ENCODE assay signal across 13 mouse cellular contexts in the genomic region with DNA sequence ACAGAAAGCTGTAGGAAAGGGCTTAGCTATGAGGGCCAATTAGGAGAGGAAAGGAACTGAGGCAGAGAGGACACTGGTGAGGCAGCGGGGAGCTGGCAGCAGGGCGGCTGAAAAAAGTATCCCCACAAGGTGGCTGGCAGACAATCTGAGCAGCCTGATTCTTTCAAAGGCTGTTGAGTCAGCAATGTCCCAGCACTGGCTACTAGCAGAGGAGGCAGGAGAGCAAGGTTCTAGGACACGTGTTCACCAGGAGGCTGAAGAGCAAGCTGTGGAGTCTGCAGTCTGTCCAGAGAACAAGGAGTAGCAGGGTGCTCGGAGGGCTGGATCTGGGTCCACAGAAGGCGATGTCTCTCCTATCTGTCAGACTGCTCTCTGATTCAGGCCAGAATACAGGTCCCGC. TPM values are rescaled to one million over a fixed set of nuclear protein-coding genes. Genes with fewer than 3 reads are reported as not detected.
DNase-seq lines count a peak whose midpoint lies in the region; ATAC-seq lines count a peak whose summit lies in the region.
"Had no signal": no experiment of that assay in that cellular context is flagged by ENCODE, and none has a peak within 500 bp of the region (broad histone marks: within the 10 kb centered on the region; RNA-seq: fewer than 3 reads in every experiment).

No protein-coding gene starts in this region.

- no peak for ATAC-seq in kidney, embryonic 14.5 days (ENCODE audit: low FRiP score, low TSS enrichment)
- ATAC-seq in forebrain, embryonic 15.5 days (replicated peaks): no peak
- no peak for ATAC-seq in forebrain, embryonic 12.5 days (ENCODE audit: low FRiP score)

- H3K27ac ChIP-seq in kidney, embryonic 14.5 days (ENCODE audit: low read depth, low read length): no peak overlapping the region
- no peak overlapping the region for H3K27ac ChIP-seq in forebrain, embryonic 15.5 days (replicated peaks)
- H3K27ac ChIP-seq in forebrain, embryonic 12.5 days: no peak overlapping the region
- H3K27ac ChIP-seq: embryonic facial prominence, embryonic 12.5 days; neural tube, embryonic 13.5 days had no signal

- intact Hi-C loops in heart, postnatal 14 days (cut with DNase I): no loop called here

- H3K4me1 ChIP-seq in kidney, embryonic 14.5 days (ENCODE audit: control insufficient read depth, insufficient read depth, low read length): 0 out of 2 replicates have a peak, but pooled peaks cover 5% of the 10 kb centered on the region
- H3K4me1 ChIP-seq in forebrain, embryonic 15.5 days: no peaks in the 10 kb centered on the region
- no peaks in the 10 kb centered on the region for H3K4me1 ChIP-seq in forebrain, embryonic 12.5 days
- H3K4me1 ChIP-seq: embryonic facial prominence, embryonic 12.5 days; neural tube, embryonic 13.5 days had no signal

- H3K9me3 ChIP-seq in kidney, embryonic 14.5 days (ENCODE audit: control insufficient read depth, low read length): no peaks in the 10 kb centered on the region
- no peaks in the 10 kb centered on the region for H3K9me3 ChIP-seq in forebrain, embryonic 15.5 days
- H3K9me3 ChIP-seq in forebrain, embryonic 12.5 days: no peaks in the 10 kb centered on the region
- H3K9me3 ChIP-seq: embryonic facial prominence, embryonic 12.5 days; neural tube, embryonic 13.5 days had no signal

- 69% methylated on average over 6 of the region's 6 CpGs for WGBS in kidney, embryonic 14.5 days
- 59% methylated on average over 6 of the region's 6 CpGs for WGBS in forebrain, embryonic 15.5 days
- 49% methylated on average over 6 of the region's 6 CpGs for WGBS in forebrain, embryonic 12.5 days

- no peaks in the 10 kb centered on the region for H3K36me3 ChIP-seq in kidney, embryonic 14.5 days (ENCODE audit: control insufficient read depth, insufficient read depth, low read length)
- H3K36me3 ChIP-seq in forebrain, embryonic 15.5 days: no peaks in the 10 kb centered on the region
- H3K36me3 ChIP-seq in forebrain, embryonic 12.5 days (replicated peaks): no peaks in the 10 kb centered on the region
- H3K36me3 ChIP-seq: embryonic facial prominence, embryonic 12.5 days; neural tube, embryonic 13.5 days had no signal

- H3K9ac ChIP-seq in kidney, embryonic 14.5 days (ENCODE audit: low read depth, low read length): no peak overlapping the region
- no peak overlapping the region for H3K9ac ChIP-seq in forebrain, embryonic 15.5 days (replicated peaks)
- H3K9ac ChIP-seq in forebrain, embryonic 12.5 days: no peak overlapping the region
- H3K9ac ChIP-seq: embryonic facial prominence, embryonic 12.5 days; neural tube, embryonic 13.5 days had no signal

- H3K4me3 ChIP-seq in kidney, embryonic 14.5 days (ENCODE audit: low read length): no peak overlapping the region
- H3K4me3 ChIP-seq in forebrain, embryonic 15.5 days: no peak overlapping the region
- H3K4me3 ChIP-seq in forebrain, embryonic 12.5 days (replicated peaks): no peak overlapping the region
- H3K4me3 ChIP-seq: embryonic facial prominence, embryonic 12.5 days; neural tube, embryonic 13.5 days had no signal

- H3K4me2 ChIP-seq in kidney, embryonic 14.5 days (replicated peaks; ENCODE audit: low read depth, low read length): no peak overlapping the region
- no peak overlapping the region for H3K4me2 ChIP-seq in forebrain, embryonic 15.5 days (replicated peaks)
- no peak overlapping the region for H3K4me2 ChIP-seq in forebrain, embryonic 12.5 days
- H3K4me2 ChIP-seq: embryonic facial prominence, embryonic 12.5 days; liver, embryonic 11.5 days; neural tube, embryonic 13.5 days had no signal

- DNase-seq in kidney, adult 11 months: peak; percentile 66
- peak; percentile 47 for DNase-seq in CD4-positive, CD25-positive, alpha-beta regulatory T cell, adult 2 months (ENCODE audit: low read depth, low spot score)
- DNase-seq in cerebellum, adult 11 months: peak; percentile 43
- peak; percentile 62 to 88 for DNase-seq in kidney, postnatal 25 days
- DNase-seq in heart, postnatal 14 days: no peak
- DNase-seq: heart, postnatal 36 days had no signal

- no peaks in the 10 kb centered on the region for H3K27me3 ChIP-seq in kidney, embryonic 14.5 days (ENCODE audit: control insufficient read depth, insufficient read depth, low read length)
- no peaks in the 10 kb centered on the region for H3K27me3 ChIP-seq in forebrain, embryonic 15.5 days
- H3K27me3 ChIP-seq in forebrain, embryonic 12.5 days: peaks cover 7% of the 10 kb centered on the region; the same call in 1 of the 2 replicates
- H3K27me3 ChIP-seq: embryonic facial prominence, embryonic 12.5 days; neural tube, embryonic 13.5 days had no signal

RNA-seq across cellular contexts. Expression of a gene that starts 10.3 kb away (rescaled TPM):
- not detected in 2 replicates for polyA plus RNA-seq in kidney, embryonic 14.5 days (2014; fragmentation: Nextera tagmentation; extraction: Ambion mirVana)
- total RNA-seq in heart, postnatal 14 days (2021): 10 to 100 TPM in 1 of 2 experiments, 1 to 10 TPM in 1; 1.7 to 14.9 TPM
- not detected in 2 replicates for polyA plus RNA-seq in forebrain, embryonic 15.5 days (2015; fragmentation: Nextera tagmentation; extraction: Ambion mirVana)
- polyA plus RNA-seq in forebrain, embryonic 12.5 days (2016; fragmentation: Nextera tagmentation; extraction: Ambion mirVana): not detected in 2 replicates
- total RNA-seq: layer of hippocampus, adult 18-20 months had no signal
- polyA plus RNA-seq: embryonic facial prominence, embryonic 12.5 days; liver, embryonic 11.5 days had no signal

RNA-seq across cellular contexts. Expression of a gene that starts 17.6 kb away (rescaled TPM):
- polyA plus RNA-seq in kidney, embryonic 14.5 days (2014; fragmentation: Nextera tagmentation; extraction: Ambion mirVana): not detected in 2 replicates
- total RNA-seq in heart, postnatal 14 days (2021): 1 to 10 TPM; 4.5 to 9.4 TPM
- polyA plus RNA-seq in forebrain, embryonic 15.5 days (2015; fragmentation: Nextera tagmentation; extraction: Ambion mirVana): not detected in 2 replicates
- not detected in 2 replicates for polyA plus RNA-seq in forebrain, embryonic 12.5 days (2016; fragmentation: Nextera tagmentation; extraction: Ambion mirVana)
- total RNA-seq: layer of hippocampus, adult 18-20 months had no signal
- polyA plus RNA-seq: embryonic facial prominence, embryonic 12.5 days; liver, embryonic 11.5 days; neural tube, embryonic 13.5 days had no signal

RNA-seq across cellular contexts. Expression of a gene that starts 18.9 kb away (rescaled TPM):
- polyA plus RNA-seq in kidney, embryonic 14.5 days (2014; fragmentation: Nextera tagmentation; extraction: Ambion mirVana): not detected in 2 replicates
- 10 to 100 TPM in 1 of 2 experiments, under 1 TPM in 1; 0.86 to 11.7 TPM for total RNA-seq in heart, postnatal 14 days (2021)
- not detected in 2 replicates for polyA plus RNA-seq in forebrain, embryonic 15.5 days (2015; fragmentation: Nextera tagmentation; extraction: Ambion mirVana)
- polyA plus RNA-seq in forebrain, embryonic 12.5 days (2016; fragmentation: Nextera tagmentation; extraction: Ambion mirVana): 0.19 TPM in 1 of 2 replicates, not detected in the other
- total RNA-seq: heart, postnatal 36 days; layer of hippocampus, adult 18-20 months had no signal
- polyA plus RNA-seq: embryonic facial prominence, embryonic 12.5 days; neural tube, embryonic 13.5 days had no signal

RNA-seq across cellular contexts. Expression of a gene that starts 33.8 kb away (rescaled TPM):
- polyA plus RNA-seq in kidney, embryonic 14.5 days (2014; fragmentation: Nextera tagmentation; extraction: Ambion mirVana): 25.6 and 38.2 TPM in 2 replicates
- total RNA-seq in heart, postnatal 14 days (2021): 10 to 100 TPM; 38.4 to 45.4 TPM
- polyA plus RNA-seq in forebrain, embryonic 15.5 days (2015; fragmentation: Nextera tagmentation; extraction: Ambion mirVana): 37.0 and 39.0 TPM in 2 replicates
- 33.2 and 33.4 TPM in 2 replicates for polyA plus RNA-seq in forebrain, embryonic 12.5 days (2016; fragmentation: Nextera tagmentation; extraction: Ambion mirVana)

RNA-seq across cellular contexts. Expression of a gene that starts 40.4 kb away (rescaled TPM):
- polyA plus RNA-seq in kidney, embryonic 14.5 days (2014; fragmentation: Nextera tagmentation; extraction: Ambion mirVana): 11.0 and 22.2 TPM in 2 replicates
- 1 to 10 TPM in 1 of 2 experiments, under 1 TPM in 1; 1.00 to 1.1 TPM for total RNA-seq in heart, postnatal 14 days (2021)
- 0.34 and 0.63 TPM in 2 replicates for polyA plus RNA-seq in forebrain, embryonic 15.5 days (2015; fragmentation: Nextera tagmentation; extraction: Ambion mirVana)
- 1.2 and 1.5 TPM in 2 replicates for polyA plus RNA-seq in forebrain, embryonic 12.5 days (2016; fragmentation: Nextera tagmentation; extraction: Ambion mirVana)

Comparison
In these comparisons a context has a peak if more than half of its experiments do, and no peak if none do; other contexts are left out.
1. DNase-seq: peak in kidney, adult 11 months (single experiment), CD4-positive, CD25-positive, alpha-beta regulatory T cell, adult 2 months (single experiment), cerebellum, adult 11 months (single experiment) and kidney, postnatal 25 days (2 of 2); none in heart, postnatal 14 days (0 of 2).